ENCODE assay signal across 9 mouse cellular contexts in genomic region chr11:75795321-75795636, GRCm38 (mm10). TPM values are rescaled to one million over a fixed set of nuclear protein-coding genes. Genes with fewer than 3 reads are reported as not detected.
DNase-seq lines count a peak whose midpoint lies in the region; ATAC-seq lines count a peak whose summit lies in the region.
"Had no signal": no experiment of that assay in that cellular context is flagged by ENCODE, and none has a peak within 500 bp of the region (broad histone marks: within the 10 kb centered on the region; RNA-seq: fewer than 3 reads in every experiment).

No protein-coding gene starts in this region.

- WGBS in kidney, embryonic 15.5 days, result 2% methylated on average over 41 of the region's 42 CpGs
- 3% methylated on average over 41 of the region's 42 CpGs for WGBS in embryonic facial prominence, embryonic 12.5 days
- WGBS in hindbrain, embryonic 13.5 days, result 2% methylated on average over 34 of the region's 42 CpGs
- 9% methylated on average over 27 of the region's 42 CpGs for WGBS in midbrain, embryonic 15.5 days

- H3K27me3 ChIP-seq in kidney, embryonic 15.5 days, result peaks cover 47% of the 10 kb centered on the region
- H3K27me3 ChIP-seq in embryonic facial prominence, embryonic 12.5 days, result peaks cover 69% of the 10 kb centered on the region
- H3K27me3 ChIP-seq in hindbrain, embryonic 13.5 days, result peaks cover 73% of the 10 kb centered on the region
- peaks cover 47% of the 10 kb centered on the region for H3K27me3 ChIP-seq in midbrain, embryonic 15.5 days (replicated peaks)
- H3K27me3 ChIP-seq: Patski had no signal

- H3K9ac ChIP-seq in kidney, embryonic 15.5 days, result peak overlapping the region; percentile 65
- peak overlapping the region; percentile 70 for H3K9ac ChIP-seq in embryonic facial prominence, embryonic 12.5 days
- peak overlapping the region; percentile 68 for H3K9ac ChIP-seq in hindbrain, embryonic 13.5 days
- H3K9ac ChIP-seq in midbrain, embryonic 15.5 days, result peak overlapping the region; percentile 42

- no peak for DNase-seq in kidney, adult 11 months
- DNase-seq in urinary bladder, postnatal 25 days (ENCODE audit: low spot score), result no peak
- DNase-seq in left cerebral cortex, adult 9 months (ENCODE audit: low spot score in 2 of 2), result no peak

- no peaks in the 10 kb centered on the region for H3K36me3 ChIP-seq in kidney, embryonic 15.5 days
- H3K36me3 ChIP-seq in embryonic facial prominence, embryonic 12.5 days, result no peaks in the 10 kb centered on the region
- H3K36me3 ChIP-seq in hindbrain, embryonic 13.5 days, result no peaks in the 10 kb centered on the region
- no peaks in the 10 kb centered on the region for H3K36me3 ChIP-seq in midbrain, embryonic 15.5 days (replicated peaks)

- no peaks in the 10 kb centered on the region for H3K9me3 ChIP-seq in kidney, embryonic 15.5 days (replicated peaks)
- H3K9me3 ChIP-seq in embryonic facial prominence, embryonic 12.5 days, result no peaks in the 10 kb centered on the region
- H3K9me3 ChIP-seq in hindbrain, embryonic 13.5 days, result no peaks in the 10 kb centered on the region
- H3K9me3 ChIP-seq in midbrain, embryonic 15.5 days, result no peaks in the 10 kb centered on the region

- H3K4me1 ChIP-seq in kidney, embryonic 15.5 days, result peaks cover 17% of the 10 kb centered on the region
- H3K4me1 ChIP-seq in embryonic facial prominence, embryonic 12.5 days, result 0 out of 2 replicates have a peak, but pooled peaks cover 6% of the 10 kb centered on the region
- peaks cover 30% of the 10 kb centered on the region for H3K4me1 ChIP-seq in hindbrain, embryonic 13.5 days (replicated peaks)
- H3K4me1 ChIP-seq in midbrain, embryonic 15.5 days, result peaks cover 26% of the 10 kb centered on the region

- no peak overlapping the region for H3K27ac ChIP-seq in kidney, embryonic 15.5 days
- no peak overlapping the region for H3K27ac ChIP-seq in embryonic facial prominence, embryonic 12.5 days
- H3K27ac ChIP-seq in hindbrain, embryonic 13.5 days, result no peak overlapping the region
- no peak overlapping the region for H3K27ac ChIP-seq in midbrain, embryonic 15.5 days

- H3K4me2 ChIP-seq in kidney, embryonic 15.5 days, result peak overlapping the region; percentile 74
- H3K4me2 ChIP-seq in embryonic facial prominence, embryonic 12.5 days (replicated peaks), result peak overlapping the region; percentile 73
- H3K4me2 ChIP-seq in hindbrain, embryonic 13.5 days, result peak overlapping the region; percentile 65
- peak overlapping the region; percentile 65 for H3K4me2 ChIP-seq in midbrain, embryonic 15.5 days

- peak overlapping the region; percentile 58 for H3K4me3 ChIP-seq in kidney, embryonic 15.5 days (replicated peaks)
- peak overlapping the region; percentile 53 for H3K4me3 ChIP-seq in embryonic facial prominence, embryonic 12.5 days
- H3K4me3 ChIP-seq in hindbrain, embryonic 13.5 days, result peak overlapping the region; percentile 52
- H3K4me3 ChIP-seq in midbrain, embryonic 15.5 days, result peak overlapping the region; percentile 56

- peak; percentile 31; the same call in 1 of the 2 replicates for ATAC-seq in kidney, embryonic 15.5 days (replicated peaks; ENCODE audit: low FRiP score)
- no peak for ATAC-seq in embryonic facial prominence, embryonic 12.5 days (ENCODE audit: insufficient number of reproducible peaks, insufficient read depth, low FRiP score, low TSS enrichment)
- no peak for ATAC-seq in hindbrain, embryonic 13.5 days (ENCODE audit: low FRiP score)
- ATAC-seq in midbrain, embryonic 15.5 days (replicated peaks), result peak; percentile 24; the same call in 1 of the 2 replicates
- ATAC-seq in CD4-positive, CD25-positive, alpha-beta regulatory T cell, adult 4 months, result no peak
- ATAC-seq: Patski had no signal

RNA-seq across cellular contexts. Expression of gene Doc2b, which starts 0.6 kb away (rescaled TPM):
- 1.0 and 1.4 TPM in 2 replicates for polyA plus RNA-seq in kidney, embryonic 15.5 days (2015; fragmentation: Nextera tagmentation; extraction: Ambion mirVana)
- polyA plus RNA-seq in embryonic facial prominence, embryonic 12.5 days (2016; fragmentation: Nextera tagmentation; extraction: Ambion mirVana), result 2.1 and 2.5 TPM in 2 replicates
- polyA plus RNA-seq in hindbrain, embryonic 13.5 days (2015; fragmentation: Nextera tagmentation; extraction: Ambion mirVana), result 1.4 and 1.7 TPM in 2 replicates
- 3.7 and 4.3 TPM in 2 replicates for polyA plus RNA-seq in midbrain, embryonic 15.5 days (2015; fragmentation: Nextera tagmentation; extraction: Ambion mirVana)
- not detected for polyA plus RNA-seq in CD4-positive, CD25-positive, alpha-beta regulatory T cell, adult 4 months (2017; shearing (Covaris generic))

Comparison
In these comparisons a context has a peak if more than half of its experiments do, and no peak if none do; other contexts are left out.
1. ATAC-seq: peak in kidney, embryonic 15.5 days (single experiment) and midbrain, embryonic 15.5 days (single experiment); none in embryonic facial prominence, embryonic 12.5 days (single experiment), hindbrain, embryonic 13.5 days (single experiment) and CD4-positive, CD25-positive, alpha-beta regulatory T cell, adult 4 months (single experiment).
2. Peak in every context shown above with its lines, with median percentiles within 50 percentile points of each other: H3K4me2 ChIP-seq, H3K4me3 ChIP-seq and H3K9ac ChIP-seq.